In genomic region chr2:60468901-60469770, GRCm38 (mm10) we compare ENCODE assay signal across 31 mouse cellular contexts.
A peak's percentile ranks its signal among the peaks of the same experiment; 100 is the strongest.
DNase-seq lines count a peak whose midpoint lies in the region; ATAC-seq and TF ChIP-seq lines count a peak whose summit lies in the region.
"Had no signal": no experiment of that assay in that cellular context is flagged by ENCODE, and none has a peak within 500 bp of the region (broad histone marks: within the 10 kb centered on the region; RNA-seq: fewer than 3 reads in every experiment).

No protein-coding gene starts in this region.

- no peaks in the 10 kb centered on the region for H3K4me1 ChIP-seq in embryonic facial prominence, embryonic 14.5 days (ENCODE audit: control insufficient read depth, insufficient read depth, low read length)
- no peaks in the 10 kb centered on the region for H3K4me1 ChIP-seq in embryonic facial prominence, embryonic 10.5 days
- no peaks in the 10 kb centered on the region for H3K4me1 ChIP-seq in hindbrain, embryonic 14.5 days (replicated peaks; ENCODE audit: control insufficient read depth, insufficient read depth, low read length)
- H3K4me1 ChIP-seq in hindbrain, embryonic 11.5 days (replicated peaks; ENCODE audit: control insufficient read depth, insufficient read depth, low read length), result no peaks in the 10 kb centered on the region
- H3K4me1 ChIP-seq in midbrain, postnatal 0 days (ENCODE audit: insufficient read depth, low read length), result no peaks in the 10 kb centered on the region
- H3K4me1 ChIP-seq: embryonic facial prominence, embryonic 13.5 days; limb, embryonic 13.5 days; lung, embryonic 15.5 days; midbrain, embryonic 12.5 days; neural tube, embryonic 12.5 days had no signal

- no peak overlapping the region for H3K4me3 ChIP-seq in embryonic facial prominence, embryonic 14.5 days (ENCODE audit: low read depth, low read length)
- H3K4me3 ChIP-seq in embryonic facial prominence, embryonic 10.5 days, result no peak overlapping the region
- H3K4me3 ChIP-seq in hindbrain, embryonic 14.5 days (replicated peaks; ENCODE audit: low read length), result no peak overlapping the region
- no peak overlapping the region for H3K4me3 ChIP-seq in hindbrain, embryonic 11.5 days (ENCODE audit: low read depth, low read length)
- no peak overlapping the region for H3K4me3 ChIP-seq in midbrain, postnatal 0 days (ENCODE audit: low read depth, low read length)
- H3K4me3 ChIP-seq: embryonic facial prominence, embryonic 13.5 days; erythroblast, embryonic 14.5 days; left cerebral cortex, adult 2 months; limb, embryonic 13.5 days; lung, embryonic 15.5 days; midbrain, embryonic 12.5 days; myocyte; neural tube, embryonic 12.5 days had no signal

- no peak overlapping the region for H3K27ac ChIP-seq in embryonic facial prominence, embryonic 14.5 days (replicated peaks; ENCODE audit: low read depth, low read length)
- no peak overlapping the region for H3K27ac ChIP-seq in embryonic facial prominence, embryonic 10.5 days (replicated peaks)
- H3K27ac ChIP-seq in hindbrain, embryonic 14.5 days, result no peak overlapping the region
- H3K27ac ChIP-seq in hindbrain, embryonic 11.5 days (ENCODE audit: low read depth, low read length), result no peak overlapping the region
- H3K27ac ChIP-seq in midbrain, postnatal 0 days (ENCODE audit: low read depth, low read length), result no peak overlapping the region
- H3K27ac ChIP-seq: embryonic facial prominence, embryonic 13.5 days; left cerebral cortex, adult 2 months; limb, embryonic 13.5 days; lung, embryonic 15.5 days; midbrain, embryonic 12.5 days; neural tube, embryonic 12.5 days had no signal

- no peak overlapping the region for H3K4me2 ChIP-seq in embryonic facial prominence, embryonic 14.5 days (ENCODE audit: low read depth, low read length)
- H3K4me2 ChIP-seq in hindbrain, embryonic 14.5 days (replicated peaks), result no peak overlapping the region
- H3K4me2 ChIP-seq in hindbrain, embryonic 11.5 days (replicated peaks; ENCODE audit: low read depth, low read length), result no peak overlapping the region
- no peak overlapping the region for H3K4me2 ChIP-seq in midbrain, postnatal 0 days (ENCODE audit: low read depth, low read length, poor library complexity, severe bottlenecking)
- H3K4me2 ChIP-seq: embryonic facial prominence, embryonic 13.5 days; heart, embryonic 11.5 days; limb, embryonic 13.5 days; liver, embryonic 11.5 days; lung, embryonic 15.5 days; midbrain, embryonic 12.5 days; neural tube, embryonic 12.5 days had no signal

- H3K9me3 ChIP-seq in embryonic facial prominence, embryonic 14.5 days (ENCODE audit: control insufficient read depth, low read length), result no peaks in the 10 kb centered on the region
- H3K9me3 ChIP-seq in embryonic facial prominence, embryonic 10.5 days, result no peaks in the 10 kb centered on the region
- H3K9me3 ChIP-seq in hindbrain, embryonic 14.5 days (ENCODE audit: control insufficient read depth, low read length), result no peaks in the 10 kb centered on the region
- no peaks in the 10 kb centered on the region for H3K9me3 ChIP-seq in hindbrain, embryonic 11.5 days (ENCODE audit: control insufficient read depth, low read length)
- H3K9me3 ChIP-seq in midbrain, postnatal 0 days (ENCODE audit: low read length), result no peaks in the 10 kb centered on the region
- H3K9me3 ChIP-seq: embryonic facial prominence, embryonic 13.5 days; G1E; limb, embryonic 13.5 days; lung, embryonic 15.5 days; midbrain, embryonic 12.5 days; neural tube, embryonic 12.5 days had no signal

- no peaks in the 10 kb centered on the region for H3K27me3 ChIP-seq in embryonic facial prominence, embryonic 14.5 days (replicated peaks; ENCODE audit: control insufficient read depth, insufficient read depth, low read length)
- no peaks in the 10 kb centered on the region for H3K27me3 ChIP-seq in embryonic facial prominence, embryonic 10.5 days (replicated peaks; ENCODE audit: low read depth, poor library complexity, severe bottlenecking)
- H3K27me3 ChIP-seq in hindbrain, embryonic 14.5 days (ENCODE audit: control insufficient read depth, insufficient read depth, low read length), result no peaks in the 10 kb centered on the region
- H3K27me3 ChIP-seq in hindbrain, embryonic 11.5 days (ENCODE audit: control insufficient read depth, insufficient read depth, low read length), result no peaks in the 10 kb centered on the region
- no peaks in the 10 kb centered on the region for H3K27me3 ChIP-seq in midbrain, postnatal 0 days (ENCODE audit: insufficient read depth, low read length)
- H3K27me3 ChIP-seq: embryonic facial prominence, embryonic 13.5 days; limb, embryonic 13.5 days; lung, embryonic 15.5 days; midbrain, embryonic 12.5 days; neural tube, embryonic 12.5 days; Patski had no signal

- peak; percentile 26 for DNase-seq in embryonic facial prominence, embryonic 14.5 days (ENCODE audit: low spot score)
- DNase-seq in embryonic facial prominence, embryonic 10.5 days (ENCODE audit: low spot score), result no peak
- DNase-seq in hindbrain, embryonic 14.5 days (ENCODE audit: low spot score), result peak; percentile 33
- DNase-seq in hindbrain, embryonic 11.5 days (ENCODE audit: low spot score), result no peak
- peak; percentile 71 for DNase-seq in brain, embryonic 14.5 days (ENCODE audit: low read depth)
- peak; percentile 4 for DNase-seq in midbrain, postnatal 0 days (ENCODE audit: low spot score)
- no peak for DNase-seq in B cell, adult 2 months
- DNase-seq in adrenal gland, adult (ENCODE audit: inconsistent age in 2 of 2, low spot score in 1 of 2), result no peak
- DNase-seq: adrenal gland, postnatal 14 days; cerebellum, adult 11-12 months; cerebellum, adult 9-11 months; embryo, embryonic 11 days; gastrocnemius, postnatal 25 days; heart, adult 18-20 months; kidney, adult 11 months; kidney, postnatal 14 days; thymus, adult 2 months; thymus, postnatal 36 days had no signal

- no peak for TF ChIP-seq POLR2A in brain, embryonic 14.5 days (IDR thresholded peaks at IDR 0.05; ENCODE audit: borderline replicate concordance, extremely low read depth, insufficient read depth, insufficient read length, poor library complexity, severe bottlenecking)

- WGBS in embryonic facial prominence, embryonic 14.5 days, result 62% methylated on average over 11 of the region's 11 CpGs
- 69% methylated on average over 11 of the region's 11 CpGs for WGBS in embryonic facial prominence, embryonic 10.5 days
- 56% methylated on average over 11 of the region's 11 CpGs for WGBS in hindbrain, embryonic 14.5 days
- 75% methylated on average over 11 of the region's 11 CpGs for WGBS in hindbrain, embryonic 11.5 days
- 36% methylated on average over 11 of the region's 11 CpGs for WGBS in midbrain, postnatal 0 days

- TF ChIP-seq CTCF in brain, embryonic 14.5 days (IDR thresholded peaks at IDR 0.05; ENCODE audit: borderline replicate concordance, extremely low read depth, insufficient read depth, insufficient read length), result no peak
- no peak for TF ChIP-seq CTCF in midbrain, postnatal 0 days (IDR thresholded peaks at IDR 0.05)

- ATAC-seq in embryonic facial prominence, embryonic 14.5 days (ENCODE audit: low read depth), result no peak
- ATAC-seq in hindbrain, embryonic 14.5 days (ENCODE audit: low FRiP score), result no peak
- ATAC-seq in hindbrain, embryonic 11.5 days (ENCODE audit: low FRiP score), result no peak
- peak; percentile 47; the same call in 1 of the 2 replicates for ATAC-seq in midbrain, postnatal 0 days (ENCODE audit: low FRiP score)
- ATAC-seq: inflammation-experienced regulatory T-cells, adult 6 months; Patski had no signal

- no peak overlapping the region for H3K9ac ChIP-seq in embryonic facial prominence, embryonic 14.5 days (ENCODE audit: low read depth, low read length)
- H3K9ac ChIP-seq in hindbrain, embryonic 14.5 days, result no peak overlapping the region
- no peak overlapping the region for H3K9ac ChIP-seq in hindbrain, embryonic 11.5 days (ENCODE audit: low read depth, low read length)
- H3K9ac ChIP-seq in midbrain, postnatal 0 days (replicated peaks; ENCODE audit: low read length, poor library complexity, severe bottlenecking), result no peak overlapping the region
- H3K9ac ChIP-seq: embryonic facial prominence, embryonic 13.5 days; limb, embryonic 13.5 days; lung, embryonic 15.5 days; midbrain, embryonic 12.5 days; neural tube, embryonic 12.5 days had no signal

- no peaks in the 10 kb centered on the region for H3K36me3 ChIP-seq in embryonic facial prominence, embryonic 14.5 days (ENCODE audit: control insufficient read depth, insufficient read depth, low read length)
- no peaks in the 10 kb centered on the region for H3K36me3 ChIP-seq in embryonic facial prominence, embryonic 10.5 days (replicated peaks)
- H3K36me3 ChIP-seq in hindbrain, embryonic 14.5 days (replicated peaks; ENCODE audit: control insufficient read depth, insufficient read depth), result no peaks in the 10 kb centered on the region
- H3K36me3 ChIP-seq in hindbrain, embryonic 11.5 days (ENCODE audit: control insufficient read depth, insufficient read depth, low read length), result no peaks in the 10 kb centered on the region
- H3K36me3 ChIP-seq in midbrain, postnatal 0 days (ENCODE audit: insufficient read depth, low read length), result no peaks in the 10 kb centered on the region
- H3K36me3 ChIP-seq: embryonic facial prominence, embryonic 13.5 days; G1E; limb, embryonic 13.5 days; lung, embryonic 15.5 days; midbrain, embryonic 12.5 days; neural tube, embryonic 12.5 days had no signal

Comparison
In these comparisons a context has a peak if more than half of its experiments do, and no peak if none do; other contexts are left out.
1. DNase-seq: peak in embryonic facial prominence, embryonic 14.5 days (single experiment), hindbrain, embryonic 14.5 days (single experiment), brain, embryonic 14.5 days (single experiment) and midbrain, postnatal 0 days (single experiment); none in embryonic facial prominence, embryonic 10.5 days (single experiment), hindbrain, embryonic 11.5 days (single experiment), B cell, adult 2 months (0 of 2) and adrenal gland, adult (0 of 2).